Mouse (Mus musculus) kidney, embryonic 15.5 days (tissue): ENCODE measurements around the gene Glt1d1. TPM values are rescaled to one million over a fixed set of nuclear protein-coding genes. Genes with fewer than 3 reads are reported as not detected.

Experiments used
- ATAC-seq: fragments of 200-750 bp; cut with Nextera tagmentation; replicated peaks from 2 replicates; pipeline ENCODE4 v1.8.0; 2017; ENCODE audit warnings: moderate TSS enrichment; ENCODE audit not compliant: low FRiP score
- H3K27ac ChIP-seq: fragments of 300-500 bp; sonication (generic); 2 replicates; pipeline ENCODE4 v1.5.1; 2015; ENCODE audit warnings: mild to moderate bottlenecking, inconsistent platforms
- H3K27me3 ChIP-seq: fragments of 300-500 bp; sonication (generic); 2 replicates; pipeline ENCODE4 v1.6.1; 2015; ENCODE audit warnings: inconsistent platforms
- H3K36me3 ChIP-seq: fragments of 300-500 bp; sonication (generic); 2 replicates; pipeline ENCODE4 v1.6.1; 2015; ENCODE audit warnings: inconsistent platforms
- H3K4me1 ChIP-seq: fragments of 300-500 bp; sonication (generic); 2 replicates; pipeline ENCODE4 v1.6.1; 2015; ENCODE audit warnings: inconsistent platforms
- H3K4me2 ChIP-seq: fragments of 300-500 bp; sonication (generic); 2 replicates; pipeline ENCODE4 v1.6.1; 2015; ENCODE audit warnings: moderate library complexity, mild to moderate bottlenecking, inconsistent platforms
- H3K4me3 ChIP-seq: fragments of 300-500 bp; sonication (generic); replicated peaks from 2 replicates; pipeline ENCODE4 v1.5.1; 2015; ENCODE audit warnings: mild to moderate bottlenecking, inconsistent platforms
- H3K9ac ChIP-seq: fragments of 300-500 bp; sonication (generic); 2 replicates; pipeline ENCODE4 v1.6.1; 2015; ENCODE audit warnings: mild to moderate bottlenecking, inconsistent platforms
- H3K9me3 ChIP-seq: fragments of 300-500 bp; sonication (generic); replicated peaks from 2 replicates; pipeline ENCODE4 v1.6.1; 2016; ENCODE audit warnings: inconsistent platforms
- WGBS: fragments of 180-500 bp; shearing (Covaris S2); methylation state at CpG from one replicate; pipeline ENCODE4 v1.1.7; 2015; ENCODE audit warnings: mixed read lengths; 5-methylcytosine and 5-hydroxymethylcytosine counted together
- polyA plus RNA-seq: library from polyadenylated mRNA; unstranded; fragments of >200 nt; fragmentation: Nextera tagmentation; extraction: Ambion mirVana; gene quantifications from 2 replicates; pipeline ENCODE4 v1.2.1, GENCODE M21; 2015

The Glt1d1 gene
- polyA plus RNA-seq, 1 experiment from 2014 or later, result 0.36 TPM

- Histone ChIP-seq H3K27me3 (no peaks in the 10 kb centered on the region), H3K4me2 (no peak overlapping the region)
- WGBS, result 84% methylated on average over 4 of the region's 4 CpGs
These were observed 124.8 kb downstream of the Glt1d1 start for GRCm38 (mm10) chr5:127756671-127757423.

GRCm38 (mm10) chr5:127758576-127758975 is 126.5 kb downstream of the Glt1d1 start:
- no peak overlapping the region for H3K4me2 ChIP-seq
- ATAC-seq, result no peak
- H3K4me1 ChIP-seq, result no peaks in the 10 kb centered on the region
- H3K9me3 ChIP-seq, result no peaks in the 10 kb centered on the region
- H3K9ac ChIP-seq, result no peak overlapping the region
- H3K27ac ChIP-seq, result no peak overlapping the region
- no peaks in the 10 kb centered on the region for H3K36me3 ChIP-seq
- 77% methylated on average over 4 of the region's 4 CpGs for WGBS
- no peak overlapping the region for H3K4me3 ChIP-seq
- H3K27me3 ChIP-seq, result no peaks in the 10 kb centered on the region

More at GRCm38 (mm10) chr5:127756671-127757423, 124.8 kb downstream of the Glt1d1 start:
- Histone ChIP-seq H3K27ac (no peak overlapping the region), H3K4me3 (no peak overlapping the region), H3K36me3 (no peaks in the 10 kb centered on the region), H3K4me1 (no peaks in the 10 kb centered on the region), H3K9me3 (no peaks in the 10 kb centered on the region), H3K9ac (no peak overlapping the region)
- ATAC-seq, result no peak

Other genes with a start within 250 kb of the Glt1d1 start
- 23.8 and 23.9 TPM in 2 replicates for gene Slc15a4, start 635 bp downstream of the Glt1d1 start, polyA plus RNA-seq